Mouse (Mus musculus): Measurements from ENCODE around the gene Slc39a3.

Slc39a3 gene

DNA sequence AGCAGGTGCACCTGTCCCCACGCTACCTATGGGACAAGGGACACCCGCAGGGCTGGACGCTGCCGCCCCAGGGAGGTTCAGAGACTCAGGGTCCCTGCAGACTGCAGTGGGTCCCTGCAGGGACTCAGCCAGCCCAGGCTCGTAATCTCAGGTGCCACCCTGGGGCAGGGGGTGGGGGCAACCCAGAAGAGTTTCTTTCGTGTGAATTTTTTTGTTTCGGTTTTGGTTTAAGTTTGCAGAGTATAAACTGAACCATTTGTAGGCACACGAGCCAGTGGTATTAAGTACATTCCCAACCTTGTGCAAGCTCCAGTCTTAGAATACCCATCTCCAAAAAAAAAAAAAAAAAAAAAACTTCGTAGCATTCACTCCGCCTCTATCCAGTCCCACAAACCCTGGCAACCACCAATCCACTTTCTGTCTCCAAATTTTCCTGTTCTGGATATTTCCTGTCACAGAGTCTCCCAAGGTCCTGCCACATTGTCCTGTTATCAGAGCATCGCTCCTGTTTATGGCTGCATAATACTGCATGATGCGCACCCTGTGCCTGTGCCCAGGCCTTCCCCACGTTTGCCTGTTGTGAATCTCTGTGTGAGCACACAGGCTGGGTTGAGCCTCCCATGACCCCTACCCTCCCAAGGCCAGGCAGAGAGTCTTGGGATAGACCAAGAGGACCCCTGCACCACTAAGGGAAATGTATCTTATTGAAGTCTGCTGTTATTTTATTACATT, 51.1 kb downstream of the Slc39a3 start:
- DNase-seq (ENCODE audit: extremely low read depth, low read depth, low spot score): no peak

DNA sequence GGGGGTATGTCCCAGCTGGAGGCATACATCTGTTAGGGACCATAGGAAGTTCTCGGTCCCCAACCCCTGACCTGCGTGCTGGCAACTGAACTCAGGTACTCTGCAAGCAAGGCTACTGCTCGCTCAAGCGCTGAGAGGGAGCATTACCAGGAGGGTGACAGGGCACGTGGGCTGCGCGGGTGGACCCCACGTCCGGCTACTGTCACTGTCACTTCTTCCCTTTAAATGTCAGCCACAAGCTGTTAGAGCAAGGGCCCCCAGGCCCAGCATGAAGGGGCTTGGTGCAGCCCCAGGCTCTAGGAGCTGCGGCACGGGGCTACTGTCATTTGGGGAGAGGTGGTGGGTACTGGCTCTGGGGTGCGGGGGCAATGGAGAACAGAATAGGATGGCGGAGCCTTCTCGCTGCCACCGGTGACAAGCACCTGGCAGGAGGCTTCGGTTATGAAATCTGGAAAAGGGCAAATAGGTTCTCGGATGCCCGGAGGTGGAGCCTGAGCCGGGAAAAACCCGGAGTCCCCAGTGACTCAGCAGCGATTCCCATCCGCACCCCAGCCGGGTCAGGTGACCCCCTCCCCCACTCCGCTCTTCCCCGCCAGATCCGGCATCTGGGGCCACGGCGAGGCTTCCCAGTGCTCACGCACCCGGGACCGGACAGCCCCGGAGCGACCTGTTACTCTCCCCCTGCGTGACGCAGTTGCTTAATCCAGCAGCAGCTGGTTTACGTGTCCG, 51.8 kb downstream of the Slc39a3 start:
- no peak for DNase-seq (ENCODE audit: extremely low read depth, low read depth, low spot score)

DNA sequence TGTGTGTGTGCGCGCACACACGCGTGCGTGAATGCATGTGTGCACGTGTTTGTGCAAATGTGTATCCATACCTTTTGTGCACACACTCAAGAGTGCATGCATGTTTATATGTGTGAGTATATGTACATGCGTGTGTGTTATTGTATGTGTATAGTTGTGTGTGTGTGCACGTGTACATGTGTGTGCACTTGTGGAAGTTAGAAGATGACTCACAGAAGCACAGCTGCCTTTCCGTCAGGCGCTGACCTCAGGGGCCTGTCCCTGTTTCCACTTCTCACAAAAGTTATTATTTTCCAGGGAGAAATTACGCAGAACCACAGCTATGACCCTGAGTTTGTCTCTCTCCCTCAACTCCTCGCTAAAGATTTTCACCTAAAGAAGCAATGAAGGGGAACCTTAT, 53.0 kb downstream of the Slc39a3 start:
- DNase-seq (ENCODE audit: extremely low read depth, low read depth, low spot score): no peak

DNA sequence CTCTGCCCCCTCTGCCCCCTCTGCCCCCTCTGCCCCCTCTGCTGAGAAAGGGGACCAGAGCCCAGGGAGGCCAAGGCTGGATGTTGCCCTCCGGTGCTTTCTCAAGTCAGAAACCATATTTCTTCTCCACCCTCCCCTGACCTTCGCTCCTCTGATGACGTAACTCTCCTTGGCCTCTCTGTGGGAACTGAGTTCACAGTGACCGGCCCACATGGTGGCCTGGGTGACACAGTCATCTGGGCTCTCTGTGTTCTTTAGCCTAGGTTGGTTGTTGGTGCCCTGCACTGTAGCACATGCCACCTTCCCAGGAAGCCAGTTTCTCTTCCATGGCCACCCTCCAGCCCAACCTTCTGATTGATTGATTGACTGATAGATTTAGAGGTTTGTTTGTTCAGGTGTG, 54.8 kb downstream of the Slc39a3 start:
- DNase-seq (ENCODE audit: extremely low read depth, low read depth, low spot score): no peak

DNA sequence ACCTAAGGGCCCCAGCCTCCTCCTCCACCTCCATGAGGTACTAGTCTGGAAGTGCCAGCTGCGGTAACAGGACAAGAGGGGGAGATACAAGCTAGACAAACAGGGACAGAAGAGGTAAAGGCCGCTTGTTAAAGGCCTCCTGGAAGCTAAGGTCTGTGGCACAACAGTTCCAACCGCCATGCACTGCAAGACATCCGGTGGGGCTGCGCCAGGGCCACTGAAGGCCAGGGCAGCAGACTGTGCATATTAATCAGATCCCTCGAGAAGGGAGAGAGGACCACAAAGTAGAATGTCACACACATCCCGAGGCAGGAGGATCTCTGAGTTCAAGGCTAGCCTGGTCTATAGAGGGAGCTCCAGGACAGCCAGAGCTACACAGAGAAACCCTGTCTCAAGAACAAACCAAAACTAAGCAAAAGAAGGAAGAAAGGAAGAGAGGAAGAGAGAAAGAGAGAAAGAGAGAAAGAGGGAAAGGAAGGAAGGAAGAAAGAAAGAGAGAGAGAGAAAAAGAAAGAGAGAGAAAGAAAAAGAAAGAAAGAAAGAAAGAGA, 55.6 kb downstream of the Slc39a3 start:
- DNase-seq (ENCODE audit: extremely low read depth, low read depth, low spot score): no peak
